Mouse (Mus musculus) thymus, postnatal 25 days (tissue): Measurements from ENCODE around the gene Ky.

ENCODE experiments used
- DNase-seq: peaks from one replicate; pipeline ENCODE4 v3.0.0; 2022

The Ky gene

DNA sequence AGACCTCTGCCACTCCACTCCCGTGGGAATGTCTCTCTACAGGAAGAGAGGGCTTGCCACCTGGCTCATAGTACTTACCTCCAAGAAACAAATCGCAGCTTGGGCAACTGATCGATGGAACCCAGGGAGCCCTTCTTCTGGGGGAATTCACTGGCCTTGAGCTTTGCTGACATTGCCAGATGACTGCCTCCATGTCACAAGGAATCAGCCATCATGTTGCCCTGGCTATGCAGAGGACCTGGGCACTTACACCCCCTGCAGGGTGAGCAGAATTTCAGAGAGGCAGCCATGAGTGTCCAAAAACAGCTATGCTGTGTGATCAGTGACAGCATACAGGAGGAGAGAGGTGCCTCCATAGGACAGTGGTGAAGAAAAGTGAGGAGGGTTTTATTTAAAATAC, 48.2 kb downstream of the Ky start:
- no peak for DNase-seq

DNA sequence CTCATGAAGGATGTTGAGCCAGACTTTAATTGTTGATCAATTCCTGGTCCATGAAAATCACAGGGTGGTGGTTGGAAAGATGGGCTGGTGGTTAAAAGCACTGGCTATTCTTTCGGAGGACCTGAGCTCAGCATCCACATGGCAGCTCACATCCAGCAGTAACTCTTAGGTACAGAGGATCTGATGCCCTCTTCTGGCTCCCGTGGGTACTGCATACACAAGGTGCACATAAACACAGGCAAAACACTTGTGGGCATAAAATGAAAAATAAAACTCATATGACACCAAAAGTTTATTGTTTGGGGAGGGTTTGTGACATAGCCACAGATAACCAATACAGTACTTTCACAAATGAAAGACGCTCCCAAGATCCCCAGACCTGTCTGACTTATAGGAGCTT, 52.9 kb downstream of the Ky start:
- no peak for DNase-seq

DNA sequence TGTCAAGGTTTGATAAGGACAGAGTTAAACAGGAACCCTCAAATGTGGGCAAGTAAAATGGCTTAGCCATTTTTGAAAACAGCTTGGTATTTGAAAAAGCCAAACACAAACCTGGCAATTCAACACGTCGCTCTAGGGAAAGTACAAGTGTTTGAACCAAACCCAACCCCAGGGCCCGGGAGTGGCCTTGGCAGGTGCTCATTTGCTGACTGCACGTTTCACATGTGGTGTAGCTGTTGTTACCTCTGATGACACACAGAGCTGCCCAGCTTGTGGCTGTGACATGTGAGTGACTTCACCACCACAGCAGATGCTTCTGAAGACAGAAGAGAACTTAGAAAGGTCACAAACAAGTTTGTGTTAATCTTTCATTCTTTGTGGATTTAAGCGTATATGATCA, 67.3 kb downstream of the Ky start:
- DNase-seq, result no peak

DNA sequence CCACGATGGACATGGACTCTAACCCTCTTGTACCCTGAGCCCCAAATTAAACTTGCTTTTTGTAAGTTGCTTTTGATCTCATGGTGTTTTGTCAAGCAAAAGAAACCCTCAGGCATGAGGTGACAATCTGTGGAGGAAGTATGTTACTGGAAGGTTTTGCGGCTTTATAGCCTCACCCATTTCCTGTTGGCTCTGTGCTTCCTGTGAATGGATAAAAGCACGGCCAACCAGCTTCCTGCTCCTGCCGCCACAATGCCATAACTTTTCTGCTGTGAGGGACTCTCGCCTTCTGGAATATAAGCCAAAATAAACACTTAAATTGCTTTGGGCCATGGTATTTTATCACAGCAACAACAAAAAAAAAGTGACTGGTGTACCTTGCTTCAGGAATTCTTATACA, 71.9 kb downstream of the Ky start:
- peak; percentile 11 for DNase-seq

DNA sequence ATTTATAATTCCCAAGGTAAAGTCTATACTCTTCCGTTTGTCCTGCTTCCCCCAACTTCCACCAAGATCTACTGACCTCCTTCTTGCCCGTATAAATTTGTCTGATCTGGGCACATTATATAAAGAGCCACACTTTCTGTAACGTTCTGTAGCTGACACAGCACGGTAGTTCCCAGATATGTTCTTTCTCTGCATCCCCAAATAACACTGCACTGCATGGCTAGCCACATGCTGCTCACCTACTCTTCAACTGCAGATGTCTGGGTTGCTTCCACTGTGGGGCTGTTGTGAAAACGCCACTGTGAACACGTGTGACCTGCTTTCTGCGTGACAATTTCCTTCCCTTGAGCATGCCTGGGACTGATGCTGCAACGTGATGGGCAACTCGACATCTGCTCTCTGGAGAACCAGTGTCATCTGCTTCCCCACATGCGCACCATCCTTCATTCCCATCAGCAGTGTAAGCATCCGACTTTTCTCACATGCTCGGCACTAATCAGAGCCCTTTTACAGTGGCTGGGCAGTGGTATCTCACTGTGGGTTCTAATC, 76.4 kb downstream of the Ky start:
- no peak for DNase-seq

DNA sequence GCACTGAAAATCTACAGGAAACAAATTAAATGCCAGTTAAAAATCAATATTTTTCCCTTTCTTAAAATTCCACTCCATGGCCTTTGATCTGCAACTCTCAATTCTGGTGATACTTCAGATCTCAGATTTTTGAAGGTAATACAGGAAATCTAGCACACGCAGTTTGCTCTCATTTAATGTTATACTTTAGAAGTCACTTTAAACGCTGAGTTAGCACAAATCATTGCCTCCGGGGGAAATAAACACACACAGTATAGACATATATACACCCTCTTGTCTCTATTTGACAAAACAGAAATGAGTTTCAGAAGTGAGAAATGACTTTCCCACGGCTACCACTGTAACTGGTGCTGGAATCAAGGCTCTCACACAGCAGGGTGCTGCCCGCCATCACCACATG, 81.8 kb downstream of the Ky start:
- no peak for DNase-seq

DNA sequence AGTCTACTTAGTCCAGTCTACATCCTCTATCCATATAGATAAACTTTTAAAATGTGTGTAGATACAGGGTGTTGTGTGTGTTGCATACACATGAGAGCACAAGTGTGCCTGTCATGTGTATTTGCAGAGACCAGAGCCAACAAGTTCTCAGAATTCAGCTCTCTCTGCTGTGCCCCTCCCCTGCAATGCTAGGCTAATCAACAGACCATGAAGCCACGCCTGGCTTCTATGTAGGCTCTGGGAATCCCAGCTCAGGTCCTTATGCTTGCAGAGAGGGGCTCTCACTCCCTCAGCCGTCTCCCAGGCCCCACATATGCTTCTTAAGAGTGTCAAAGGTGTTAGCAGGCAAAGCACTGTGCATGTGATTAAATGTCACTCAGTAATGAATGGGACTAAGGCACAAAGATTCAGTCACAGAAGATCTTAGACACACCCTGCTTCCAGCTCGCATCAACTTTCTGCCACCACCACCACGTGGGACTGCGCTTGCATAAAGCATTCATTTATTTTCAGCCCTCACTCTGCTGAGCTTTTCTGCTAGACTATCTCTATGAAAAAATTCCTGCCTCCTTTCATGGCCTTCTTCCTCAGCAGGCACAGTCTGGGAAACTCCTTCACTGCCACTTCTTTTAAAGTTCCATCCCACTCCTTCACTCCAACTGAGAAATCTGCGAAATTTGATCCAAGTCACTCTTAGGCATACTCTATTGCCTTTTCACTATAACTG, 89.3 kb downstream of the Ky start:
- DNase-seq, result no peak
